Mouse (Mus musculus): ENCODE measurements around the gene Avpr1b. TPM values are rescaled to one million over a fixed set of nuclear protein-coding genes. Genes with fewer than 3 reads are reported as not detected.
A peak's percentile ranks its signal among the peaks of the same experiment; 100 is the strongest.
"Not testable (repeated sequence)": the region's sequence is repeated elsewhere in the genome, so short reads cannot be mapped to it uniquely, and the experiment has no call there.

The Avpr1b gene
- polyA plus RNA-seq (2015; fragmentation: Nextera tagmentation; extraction: Ambion mirVana): not detected in 2 replicates

- ATAC-seq: no peak
- WGBS: 24% methylated on average over 12 of the region's 12 CpGs
- Histone ChIP-seq H3K27me3 (replicated peaks) (peaks cover 10% of the 10 kb centered on the region; the same call in 1 of the 2 replicates), H3K9me3 (no peaks in the 10 kb centered on the region), H3K4me1 (replicated peaks) (no peaks in the 10 kb centered on the region), H3K4me2 (replicated peaks) (peak within 1 kb of the TSS; percentile 4; the same call in 1 of the 2 replicates), H3K4me3 (replicated peaks) (no peak within 1 kb of the TSS), H3K9ac (no peak within 1 kb of the TSS; the same call in 1 of the 2 replicates), H3K36me3 (no peaks in the 10 kb centered on the region), H3K27ac (no peak within 1 kb of the TSS)
These were observed at the start of gene Avpr1b for GRCm38 (mm10) chr1:131598905-131599304. TSS of gene Avpr1b (plus strand) at chr1:131599239.

GRCm38 (mm10) chr1:131551956-131552355, 47.1 kb upstream of the Avpr1b start:
- no peak for ATAC-seq
- WGBS: 90% methylated on average over 2 of the region's 2 CpGs

GRCm38 (mm10) chr1:131553428-131553827, 45.6 kb upstream of the Avpr1b start:
- Histone ChIP-seq H3K9me3 (no peaks in the 10 kb centered on the region), H3K4me3 (replicated peaks) (no peak overlapping the region), H3K9ac (no peak overlapping the region), H3K36me3 (no peaks in the 10 kb centered on the region), H3K27ac (no peak overlapping the region), H3K4me2 (replicated peaks) (no peak overlapping the region), H3K4me1 (replicated peaks) (0 out of 2 replicates have a peak, but pooled peaks cover 3% of the 10 kb centered on the region), H3K27me3 (replicated peaks) (no peaks in the 10 kb centered on the region)
- ATAC-seq: no peak

More at GRCm38 (mm10) chr1:131551956-131552355, 47.1 kb upstream of the Avpr1b start:
- H3K4me3 ChIP-seq (replicated peaks): no peak overlapping the region
- H3K9me3 ChIP-seq: no peaks in the 10 kb centered on the region
- no peak overlapping the region for H3K9ac ChIP-seq
- H3K4me2 ChIP-seq (replicated peaks): no peak overlapping the region
- H3K27ac ChIP-seq: no peak overlapping the region
- no peaks in the 10 kb centered on the region for H3K27me3 ChIP-seq (replicated peaks)
- 0 out of 2 replicates have a peak, but pooled peaks cover 3% of the 10 kb centered on the region for H3K4me1 ChIP-seq (replicated peaks)
- no peaks in the 10 kb centered on the region for H3K36me3 ChIP-seq

- no peaks in the 10 kb centered on the region for H3K36me3 ChIP-seq
- H3K9ac ChIP-seq: no peak overlapping the region
- peak; percentile 89 for ATAC-seq
- no peaks in the 10 kb centered on the region for H3K9me3 ChIP-seq
- peak overlapping the region; percentile 32; the same call in 1 of the 2 replicates for H3K4me2 ChIP-seq (replicated peaks)
- no peak overlapping the region for H3K4me3 ChIP-seq (replicated peaks)
- 13% methylated on average over 13 of the region's 13 CpGs for WGBS
- H3K27me3 ChIP-seq (replicated peaks): no peaks in the 10 kb centered on the region
- 0 out of 2 replicates have a peak, but pooled peaks cover 3% of the 10 kb centered on the region for H3K4me1 ChIP-seq (replicated peaks)
- H3K27ac ChIP-seq: no peak overlapping the region
These were observed 43.8 kb upstream of the Avpr1b start for GRCm38 (mm10) chr1:131555042-131555812.

- no peak overlapping the region for H3K27ac ChIP-seq
- H3K36me3 ChIP-seq: no peaks in the 10 kb centered on the region
- no peak overlapping the region for H3K9ac ChIP-seq
- no peak overlapping the region for H3K4me2 ChIP-seq (replicated peaks)
- ATAC-seq: no peak
- H3K4me1 ChIP-seq (replicated peaks): no peaks in the 10 kb centered on the region
- H3K9me3 ChIP-seq: no peaks in the 10 kb centered on the region
- H3K4me3 ChIP-seq (replicated peaks): no peak overlapping the region
- no peaks in the 10 kb centered on the region for H3K27me3 ChIP-seq (replicated peaks)
These were observed 38.5 kb upstream of the Avpr1b start for GRCm38 (mm10) chr1:131560500-131560899.

GRCm38 (mm10) chr1:131562081-131562480, 37.0 kb upstream of the Avpr1b start:
- no peaks in the 10 kb centered on the region for H3K36me3 ChIP-seq
- H3K9me3 ChIP-seq: no peaks in the 10 kb centered on the region
- H3K27ac ChIP-seq: no peak overlapping the region
- no peaks in the 10 kb centered on the region for H3K27me3 ChIP-seq (replicated peaks)
- no peak overlapping the region for H3K4me3 ChIP-seq (replicated peaks)
- H3K9ac ChIP-seq: no peak overlapping the region
- ATAC-seq: no peak
- H3K4me1 ChIP-seq (replicated peaks): no peaks in the 10 kb centered on the region
- no peak overlapping the region for H3K4me2 ChIP-seq (replicated peaks)
- 82% methylated on average over 2 of the region's 2 CpGs for whole genome bisulfite sequencing

- not testable (repeated sequence) for H3K4me2 ChIP-seq (replicated peaks); H3K36me3 ChIP-seq; H3K9me3 ChIP-seq; H3K4me3 ChIP-seq (replicated peaks); ATAC-seq; H3K27ac ChIP-seq; H3K9ac ChIP-seq; H3K4me1 ChIP-seq (replicated peaks); H3K27me3 ChIP-seq (replicated peaks)
- WGBS: 53% methylated on average over 11 of the region's 11 CpGs
These were observed 33.0 kb upstream of the Avpr1b start for GRCm38 (mm10) chr1:131566056-131566455.

- Histone ChIP-seq H3K36me3 (no peaks in the 10 kb centered on the region), H3K27me3 (replicated peaks) (no peaks in the 10 kb centered on the region), H3K4me3 (replicated peaks) (no peak overlapping the region), H3K4me1 (replicated peaks) (no peaks in the 10 kb centered on the region), H3K27ac (no peak overlapping the region), H3K4me2 (replicated peaks) (no peak overlapping the region), H3K9me3 (no peaks in the 10 kb centered on the region), H3K9ac (no peak overlapping the region)
- 77% methylated on average over 6 of the region's 6 CpGs for WGBS
- no peak for ATAC-seq
These were observed 29.3 kb upstream of the Avpr1b start for GRCm38 (mm10) chr1:131569721-131570120.

- Histone ChIP-seq H3K4me3 (replicated peaks) (no peak overlapping the region), H3K9me3 (no peaks in the 10 kb centered on the region), H3K27ac (no peak overlapping the region), H3K27me3 (replicated peaks) (no peaks in the 10 kb centered on the region), H3K36me3 (no peaks in the 10 kb centered on the region), H3K9ac (no peak overlapping the region), H3K4me2 (replicated peaks) (no peak overlapping the region), H3K4me1 (replicated peaks) (no peaks in the 10 kb centered on the region)
- no peak for ATAC-seq
- WGBS: 89% methylated on average over 4 of the region's 4 CpGs
These were observed 28.6 kb upstream of the Avpr1b start for GRCm38 (mm10) chr1:131570391-131570790.

- Histone ChIP-seq H3K4me3 (replicated peaks) (no peak overlapping the region), H3K4me1 (replicated peaks) (no peaks in the 10 kb centered on the region), H3K27ac (no peak overlapping the region), H3K27me3 (replicated peaks) (no peaks in the 10 kb centered on the region), H3K9ac (no peak overlapping the region), H3K36me3 (no peaks in the 10 kb centered on the region), H3K4me2 (replicated peaks) (no peak overlapping the region), H3K9me3 (no peaks in the 10 kb centered on the region)
- ATAC-seq: peak; percentile 77
- 91% methylated on average over 14 of the region's 14 CpGs for WGBS
These were observed 25.3 kb upstream of the Avpr1b start for GRCm38 (mm10) chr1:131573721-131574120.

GRCm38 (mm10) chr1:131578943-131579680, 19.9 kb upstream of the Avpr1b start:
- no peak for ATAC-seq
- Histone ChIP-seq H3K27me3 (replicated peaks) (no peaks in the 10 kb centered on the region), H3K4me2 (replicated peaks) (no peak overlapping the region), H3K9ac (no peak overlapping the region), H3K4me3 (replicated peaks) (no peak overlapping the region), H3K9me3 (no peaks in the 10 kb centered on the region), H3K4me1 (replicated peaks) (no peaks in the 10 kb centered on the region), H3K36me3 (no peaks in the 10 kb centered on the region), H3K27ac (no peak overlapping the region)
- 77% methylated on average over 17 of the region's 17 CpGs for WGBS

GRCm38 (mm10) chr1:131580389-131580788, 18.6 kb upstream of the Avpr1b start:
- 64% methylated on average over 4 of the region's 4 CpGs for WGBS
- no peak for ATAC-seq
- Histone ChIP-seq H3K9ac (no peak overlapping the region), H3K36me3 (no peaks in the 10 kb centered on the region), H3K4me1 (replicated peaks) (no peaks in the 10 kb centered on the region), H3K9me3 (no peaks in the 10 kb centered on the region), H3K27me3 (replicated peaks) (no peaks in the 10 kb centered on the region), H3K4me2 (replicated peaks) (no peak overlapping the region), H3K27ac (no peak overlapping the region), H3K4me3 (replicated peaks) (no peak overlapping the region)
